Mouse (Mus musculus): ENCODE measurements around the gene Rhox2a.
"Not testable (repeated sequence)": the region's sequence is repeated elsewhere in the genome, so short reads cannot be mapped to it uniquely, and the experiment has no call there.

Rhox2a gene

GRCm38 (mm10) chrX:37244676-37245075 is at the start of gene Rhox2a:
Gene Rhox2a (plus strand): TSS chrX:37244976.
- DNase-seq (ENCODE audit: low spot score in 2 of 2): not testable (repeated sequence)

- no peak for DNase-seq (ENCODE audit: low spot score in 2 of 2)
Measured at GRCm38 (mm10) chrX:37198676-37199075, 46.1 kb upstream of the Rhox2a start.

- DNase-seq (ENCODE audit: low spot score in 2 of 2): no peak
Measured at GRCm38 (mm10) chrX:37210941-37211340, 33.8 kb upstream of the Rhox2a start, which contains the start of gene Gm9. Gene Gm9 (minus strand): TSS chrX:37211041.

GRCm38 (mm10) chrX:37222158-37222557 is 22.6 kb upstream of the Rhox2a start, which contains the start of gene Rhox1:
Gene Rhox1 (minus strand): TSS chrX:37222258.
- DNase-seq (ENCODE audit: low spot score in 2 of 2): not testable (repeated sequence)

- not testable (repeated sequence) for DNase-seq (ENCODE audit: low spot score in 2 of 2)
Measured at GRCm38 (mm10) chrX:37249619-37250018, 4.8 kb downstream of the Rhox2a start, which contains the start of gene Rhox3a. Gene Rhox3a (plus strand): TSS chrX:37249919.

- not testable (repeated sequence) for DNase-seq (ENCODE audit: low spot score in 2 of 2)
Measured at GRCm38 (mm10) chrX:37265038-37265437, 20.3 kb downstream of the Rhox2a start, which contains the start of gene Rhox4a. Gene Rhox4a (plus strand): TSS chrX:37265338.

All from heart, adult 9 months (tissue).